In genomic region chr10:12573601-12574000, GRCm38 (mm10) we compare ENCODE assay signal across 8 mouse cellular contexts.
DNase-seq lines count a peak whose midpoint lies in the region; ATAC-seq and TF ChIP-seq lines count a peak whose summit lies in the region.

No protein-coding gene starts in this region.

- H3K4me2 ChIP-seq in embryonic facial prominence, embryonic 11.5 days (ENCODE audit: low read depth, low read length) = no peak overlapping the region

- H3K9me3 ChIP-seq in E14TG2a.4 (ENCODE audit: low read length) = 0 out of 2 replicates have a peak, but pooled peaks cover 5% of the 10 kb centered on the region
- H3K9me3 ChIP-seq in embryonic facial prominence, embryonic 11.5 days (replicated peaks; ENCODE audit: control insufficient read depth, low read length) = no peaks in the 10 kb centered on the region

- no peak for TF ChIP-seq CTCF in E14TG2a.4 (conservative IDR thresholded peaks at IDR 0.05; ENCODE audit: low read length)

- 13% methylated on average over 6 of the region's 6 CpGs for WGBS in embryonic facial prominence, embryonic 11.5 days

- no peak overlapping the region for H3K27ac ChIP-seq in embryonic facial prominence, embryonic 11.5 days (replicated peaks; ENCODE audit: low read depth, low read length)

- H3K27me3 ChIP-seq in E14TG2a.4 (ENCODE audit: insufficient read depth, low read length) = no peaks in the 10 kb centered on the region
- no peaks in the 10 kb centered on the region for H3K27me3 ChIP-seq in embryonic facial prominence, embryonic 11.5 days (ENCODE audit: control insufficient read depth, insufficient read depth, low read length)

- no peak for DNase-seq in frontal cortex, postnatal 25 days (ENCODE audit: low spot score in 2 of 2)
- peak; percentile 31 for DNase-seq in embryonic facial prominence, embryonic 11.5 days (ENCODE audit: low spot score)
- DNase-seq in kidney, postnatal 25 days = peak; percentile 20 to 46
- no peak for DNase-seq in spleen, postnatal 14 days (ENCODE audit: low spot score in 2 of 2)
- DNase-seq in right cerebral cortex, postnatal 36 days (ENCODE audit: low spot score in 2 of 2) = no peak
- DNase-seq in urinary bladder, postnatal 4 days (ENCODE audit: low spot score in 2 of 2) = no peak

- peaks cover 78% of the 10 kb centered on the region for H3K4me1 ChIP-seq in E14TG2a.4 (replicated peaks; ENCODE audit: low read depth, low read length)
- no peaks in the 10 kb centered on the region for H3K4me1 ChIP-seq in embryonic facial prominence, embryonic 11.5 days (ENCODE audit: control insufficient read depth, insufficient read depth, low read length)

- H3K4me3 ChIP-seq in E14TG2a.4 (replicated peaks; ENCODE audit: low read length) = peak overlapping the region; percentile 27
- no peak overlapping the region for H3K4me3 ChIP-seq in embryonic facial prominence, embryonic 11.5 days (ENCODE audit: low read depth, low read length)

- ATAC-seq in frontal cortex, adult (ENCODE audit: low TSS enrichment) = peak; percentile 56
- ATAC-seq in embryonic facial prominence, embryonic 11.5 days (replicated peaks; ENCODE audit: insufficient number of reproducible peaks, low FRiP score, low TSS enrichment, low read depth) = no peak

- H3K9ac ChIP-seq in embryonic facial prominence, embryonic 11.5 days (replicated peaks; ENCODE audit: low read length) = no peak overlapping the region

- H3K36me3 ChIP-seq in E14TG2a.4 (ENCODE audit: insufficient read depth, low read length) = peaks cover 4% of the 10 kb centered on the region; the same call in 1 of the 2 replicates
- no peaks in the 10 kb centered on the region for H3K36me3 ChIP-seq in embryonic facial prominence, embryonic 11.5 days (replicated peaks; ENCODE audit: control insufficient read depth, insufficient read depth, low read depth, low read length)

Comparison
In these comparisons a context has a peak if more than half of its experiments do, and no peak if none do; other contexts are left out.
1. DNase-seq: peak in embryonic facial prominence, embryonic 11.5 days (single experiment) and kidney, postnatal 25 days (2 of 2); none in frontal cortex, postnatal 25 days (0 of 2), spleen, postnatal 14 days (0 of 2), right cerebral cortex, postnatal 36 days (0 of 2) and urinary bladder, postnatal 4 days (0 of 2).